Mouse (Mus musculus) bone marrow macrophage, adult 2 months (primary cell): ENCODE measurements around the gene Wscd2. TPM values are rescaled to one million over a fixed set of nuclear protein-coding genes. Genes with fewer than 3 reads are reported as not detected.

Experiments used
- H3K27ac ChIP-seq: 2 replicates; pipeline ENCODE4 v1.5.1; 2012; ENCODE audit warnings: low read depth, low read length; ENCODE audit not compliant: insufficient read depth
- H3K4me1 ChIP-seq: 2 replicates; pipeline ENCODE4 v1.6.1; 2012; ENCODE audit warnings: low read length; ENCODE audit not compliant: control insufficient read depth, insufficient read depth
- H3K4me3 ChIP-seq: 2 replicates; pipeline ENCODE4 v1.5.1; 2012; ENCODE audit warnings: mild to moderate bottlenecking, low read length, moderate library complexity; ENCODE audit not compliant: insufficient read depth
- CTCF ChIP-seq: IDR thresholded peaks from 2 replicates; pipeline ENCODE4 v1.5.1; 2012; ENCODE audit warnings: low read depth, mild to moderate bottlenecking, low read length, moderate library complexity
- POLR2A ChIP-seq: IDR thresholded peaks from 2 replicates; pipeline ENCODE4 v1.6.1; 2012; ENCODE audit warnings: mild to moderate bottlenecking, low read depth, low read length, borderline replicate concordance
- polyA plus RNA-seq: library from polyadenylated mRNA; stranded (reverse); fragments of >200 nt; gene quantifications from 2 replicates; pipeline ENCODE4 v1.2.4, GENCODE M21; 2012; ENCODE audit not compliant: missing spikeins, insufficient read depth, insufficient read length

Gene Wscd2
- polyA plus RNA-seq, 1 experiment: not detected

- H3K27ac ChIP-seq: no peak overlapping the region
- no peak overlapping the region for H3K4me3 ChIP-seq
- H3K4me1 ChIP-seq: peaks cover 29% of the 10 kb centered on the region
- TF ChIP-seq CTCF (no peak), POLR2A (no peak)
These were observed 101.7 kb downstream of the Wscd2 start for GRCm38 (mm10) chr5:113591751-113592230.

DNA sequence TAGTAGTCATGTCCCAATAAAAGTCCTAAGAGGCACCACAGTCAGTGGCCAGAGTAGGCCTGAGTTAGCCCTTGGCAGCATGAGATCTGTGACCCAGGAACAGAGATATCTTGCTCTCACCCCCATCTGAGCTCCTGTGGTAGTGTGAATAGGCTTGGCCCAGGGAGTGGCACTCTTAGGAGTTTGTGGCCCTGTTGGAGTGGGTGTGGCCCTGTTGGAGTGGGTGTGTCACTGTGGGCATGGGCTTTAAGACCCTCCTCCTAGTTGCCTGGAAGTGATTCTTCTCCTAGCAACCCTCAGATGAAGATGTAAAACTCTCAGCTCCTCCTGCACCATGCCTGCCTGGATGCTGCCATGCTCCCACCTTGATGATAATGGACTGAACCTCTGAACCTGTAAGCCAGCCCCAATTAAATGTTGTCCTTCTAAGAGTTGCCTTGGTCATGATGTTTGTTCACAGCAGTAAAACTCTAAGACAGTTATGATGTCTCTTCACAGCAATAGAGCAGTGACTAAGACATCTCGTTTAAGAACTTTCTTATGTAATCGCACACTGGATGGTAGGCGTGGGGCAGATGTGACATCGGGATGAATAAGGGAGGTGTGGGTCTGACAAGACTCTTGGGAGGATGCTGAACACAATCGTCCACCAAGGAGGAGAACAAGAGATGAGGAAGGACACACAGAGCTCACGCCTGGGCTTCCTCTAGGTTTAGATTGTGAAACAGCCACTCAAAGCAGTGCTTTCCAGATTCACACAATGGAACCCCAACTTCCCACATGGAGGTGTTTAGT, 104.0 kb downstream of the Wscd2 start:
- H3K4me1 ChIP-seq: peaks cover 29% of the 10 kb centered on the region
- TF ChIP-seq POLR2A (no peak), CTCF (no peak)
- no peak overlapping the region for H3K27ac ChIP-seq
- H3K4me3 ChIP-seq: no peak overlapping the region

DNA sequence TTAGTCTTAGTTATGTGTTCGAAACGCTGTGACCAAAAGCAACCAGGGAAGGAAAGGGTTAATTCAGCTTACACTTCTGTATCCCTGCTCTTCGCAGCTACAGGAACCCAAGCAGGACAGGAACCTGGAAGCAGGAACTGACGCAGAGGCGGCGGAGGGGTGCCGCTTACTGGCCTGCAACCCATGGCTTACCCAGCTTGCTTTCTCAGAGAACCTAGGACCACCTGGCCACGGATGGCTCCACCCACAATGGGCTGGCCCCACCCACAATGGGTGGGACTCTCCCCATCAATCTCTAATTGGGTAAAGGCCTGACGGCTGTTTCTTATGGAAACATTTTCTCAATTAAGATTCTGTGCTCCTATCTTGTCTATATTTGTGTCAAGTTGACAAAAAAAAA, 106.1 kb downstream of the Wscd2 start:
- TF ChIP-seq POLR2A (no peak), CTCF (no peak)
- H3K4me3 ChIP-seq: no peak overlapping the region
- H3K27ac ChIP-seq: no peak overlapping the region
- peaks cover 29% of the 10 kb centered on the region for H3K4me1 ChIP-seq

DNA sequence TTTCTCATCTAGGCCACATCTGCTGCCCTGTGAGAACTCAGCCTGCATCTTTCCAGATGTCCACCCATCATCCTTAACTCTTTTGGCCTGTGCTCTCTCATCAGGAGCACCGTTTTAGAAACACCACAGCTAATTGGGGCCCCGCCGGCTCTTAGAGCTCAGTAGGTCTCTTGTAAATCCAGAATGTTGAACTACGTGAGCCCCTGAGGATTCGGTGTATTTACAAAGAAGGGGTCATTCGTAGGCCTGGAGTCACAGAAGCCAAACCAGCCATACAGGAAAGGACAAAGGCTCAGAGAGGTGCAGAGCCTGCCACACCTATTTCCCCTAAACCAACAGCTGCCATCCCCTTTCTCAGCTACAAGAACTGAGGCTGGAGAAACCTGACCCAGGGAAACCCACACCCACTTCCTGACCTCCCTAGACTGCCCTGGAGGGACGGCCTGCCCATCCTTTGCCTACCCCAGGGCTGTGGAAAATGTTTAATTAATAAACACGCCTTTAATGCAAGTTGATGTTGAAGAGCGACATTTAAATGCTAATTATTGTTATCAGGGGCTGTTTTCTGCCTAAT, 106.7 kb downstream of the Wscd2 start:
- Histone ChIP-seq H3K27ac (no peak overlapping the region), H3K4me1 (peaks cover 27% of the 10 kb centered on the region), H3K4me3 (no peak overlapping the region)
- TF ChIP-seq CTCF (no peak), POLR2A (no peak)

GRCm38 (mm10) chr5:113600181-113600580, 110.0 kb downstream of the Wscd2 start:
- TF ChIP-seq CTCF: no peak
- TF ChIP-seq POLR2A: no peak
- no peak overlapping the region for H3K4me3 ChIP-seq
- no peak overlapping the region for H3K27ac ChIP-seq
- no peaks in the 10 kb centered on the region for H3K4me1 ChIP-seq

DNA sequence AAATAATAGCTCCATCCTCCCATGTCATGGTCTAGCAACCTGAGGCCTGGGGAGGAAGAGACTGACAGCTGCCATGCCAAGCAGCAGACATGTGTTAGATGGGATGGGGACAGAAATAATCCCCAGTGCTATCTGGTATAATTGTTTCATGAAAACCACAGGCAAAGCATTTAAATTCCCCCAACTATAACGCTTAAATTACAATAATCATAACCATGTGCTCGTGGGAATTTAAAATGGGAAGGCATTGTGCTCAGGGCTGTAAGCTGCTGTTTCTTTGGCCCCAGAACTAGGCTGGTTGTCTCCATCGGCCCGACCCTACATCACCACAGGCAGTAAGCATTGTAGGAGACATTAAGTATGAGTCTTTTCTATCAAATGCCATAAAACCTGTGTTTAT, 110.7 kb downstream of the Wscd2 start:
- TF ChIP-seq CTCF (no peak), POLR2A (no peak)
- no peak overlapping the region for H3K4me3 ChIP-seq
- H3K27ac ChIP-seq: no peak overlapping the region
- no peaks in the 10 kb centered on the region for H3K4me1 ChIP-seq

DNA sequence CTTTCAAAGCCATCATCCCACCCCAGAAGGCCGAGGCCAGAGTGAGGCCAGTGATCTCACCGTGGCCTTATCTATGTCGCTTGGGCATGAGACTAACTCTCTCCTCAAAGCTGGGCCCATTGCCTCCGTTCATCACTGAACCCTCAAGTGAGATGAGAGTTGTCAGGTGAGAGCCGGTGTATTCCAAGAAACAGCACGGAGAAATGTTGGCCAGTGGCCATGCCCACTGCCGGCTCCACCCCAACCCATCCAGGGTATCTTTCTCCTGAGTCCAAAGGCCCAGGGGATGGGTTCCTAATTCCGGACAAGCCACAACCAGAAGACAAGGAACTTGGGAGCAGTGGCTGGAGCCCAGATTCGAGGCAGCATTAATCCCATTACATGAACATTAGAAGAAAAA, 113.3 kb downstream of the Wscd2 start:
- TF ChIP-seq CTCF (no peak), POLR2A (no peak)

DNA sequence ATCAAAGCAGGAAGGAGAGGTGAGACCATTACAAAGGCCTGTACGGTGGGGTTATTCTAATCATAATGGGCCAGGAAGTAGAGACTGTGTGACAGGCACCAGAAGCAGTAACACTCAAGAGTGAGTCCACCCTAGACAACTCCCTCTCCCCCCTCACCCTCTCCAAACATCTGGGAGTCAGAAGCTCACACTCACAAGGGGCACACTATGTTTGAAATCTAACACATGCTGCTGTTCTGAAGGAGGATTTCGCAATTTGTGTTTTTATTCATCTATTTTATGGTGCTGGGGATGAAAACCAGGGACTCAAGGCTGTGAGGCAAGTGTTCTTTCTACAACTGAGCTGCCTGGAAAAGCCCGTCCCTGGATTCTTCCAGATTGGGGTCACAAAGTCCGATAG, 114.6 kb downstream of the Wscd2 start:
- H3K27ac ChIP-seq: no peak overlapping the region
- TF ChIP-seq POLR2A (no peak), CTCF (no peak)
- H3K4me1 ChIP-seq: no peaks in the 10 kb centered on the region
- H3K4me3 ChIP-seq: no peak overlapping the region

More for the DNA sequence above, 113.3 kb downstream of the Wscd2 start:
- no peaks in the 10 kb centered on the region for H3K4me1 ChIP-seq
- no peak overlapping the region for H3K27ac ChIP-seq
- H3K4me3 ChIP-seq: no peak overlapping the region

- Histone ChIP-seq H3K4me1 (no peaks in the 10 kb centered on the region), H3K4me3 (no peak overlapping the region), H3K27ac (no peak overlapping the region)
- TF ChIP-seq POLR2A (no peak), CTCF (no peak)
These were observed 116.0 kb downstream of the Wscd2 start for GRCm38 (mm10) chr5:113606121-113606520.

DNA sequence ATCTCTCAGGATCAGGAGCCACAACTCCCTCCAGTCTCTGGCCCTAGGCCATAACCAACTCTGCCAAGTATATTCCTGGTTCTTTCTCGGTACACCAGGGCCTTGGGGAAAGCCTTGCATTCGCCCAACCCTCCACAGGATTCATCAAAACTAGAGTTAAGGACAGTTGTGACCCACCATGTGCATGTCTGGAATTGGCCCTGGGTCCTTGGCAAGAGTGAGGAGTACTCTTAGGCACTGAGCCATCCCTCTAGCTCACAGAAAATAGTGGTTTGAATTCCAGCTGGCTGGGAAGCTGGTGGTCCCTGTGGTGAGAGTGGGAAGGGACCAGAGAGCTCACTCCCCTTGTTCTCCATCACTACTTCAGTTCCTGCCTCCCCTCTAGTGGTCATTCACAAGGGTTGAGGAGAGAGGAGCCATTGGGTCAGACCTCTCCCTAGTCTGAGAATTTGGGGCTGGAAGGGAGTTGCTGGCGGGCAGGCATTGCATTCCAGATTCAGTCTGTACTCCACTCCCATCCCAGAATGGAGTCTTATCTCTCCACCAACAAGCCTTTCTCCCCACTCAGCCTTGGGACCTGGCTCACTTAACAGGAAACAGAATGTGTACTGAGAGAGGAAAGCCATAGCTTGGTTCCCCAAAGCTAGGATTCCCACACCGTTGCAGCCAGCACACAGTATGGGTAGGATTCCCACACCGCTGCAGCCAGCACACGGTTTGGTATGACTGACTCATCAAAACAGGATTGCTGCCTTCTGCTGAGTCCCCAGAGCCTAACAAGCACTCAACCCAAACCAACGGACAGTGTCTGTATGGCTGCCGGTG, 117.0 kb downstream of the Wscd2 start:
- Histone ChIP-seq H3K4me1 (no peaks in the 10 kb centered on the region), H3K27ac (no peak overlapping the region), H3K4me3 (no peak overlapping the region)
- TF ChIP-seq POLR2A: no peak
- TF ChIP-seq CTCF: no peak
